Mouse (Mus musculus): ENCODE measurements around the gene Shisal1. TPM values are rescaled to one million over a fixed set of nuclear protein-coding genes. Genes with fewer than 3 reads are reported as not detected.
A peak's percentile ranks its signal among the peaks of the same experiment; 100 is the strongest.

The Shisal1 gene
- polyA plus RNA-seq, 1 experiment from 2014 or later: 0.40 TPM

- Histone ChIP-seq H3K27ac (peak overlapping the region; percentile 72), H3K4me1 (peaks cover 35% of the 10 kb centered on the region), H3K27me3 (ENCODE audit: insufficient read depth, poor library complexity, severe bottlenecking) (peaks cover 70% of the 10 kb centered on the region), H3K9me3 (no peaks in the 10 kb centered on the region), H3K36me3 (no peaks in the 10 kb centered on the region), H3K4me3 (peak overlapping the region; percentile 49)
- 1% methylated on average over 21 of the region's 21 CpGs for WGBS
- DNase-seq (ENCODE audit: low spot score): peak; percentile 84
These were observed 3.7 kb upstream of the Shisal1 start for GRCm38 (mm10) chr15:84450441-84451183.

DNA sequence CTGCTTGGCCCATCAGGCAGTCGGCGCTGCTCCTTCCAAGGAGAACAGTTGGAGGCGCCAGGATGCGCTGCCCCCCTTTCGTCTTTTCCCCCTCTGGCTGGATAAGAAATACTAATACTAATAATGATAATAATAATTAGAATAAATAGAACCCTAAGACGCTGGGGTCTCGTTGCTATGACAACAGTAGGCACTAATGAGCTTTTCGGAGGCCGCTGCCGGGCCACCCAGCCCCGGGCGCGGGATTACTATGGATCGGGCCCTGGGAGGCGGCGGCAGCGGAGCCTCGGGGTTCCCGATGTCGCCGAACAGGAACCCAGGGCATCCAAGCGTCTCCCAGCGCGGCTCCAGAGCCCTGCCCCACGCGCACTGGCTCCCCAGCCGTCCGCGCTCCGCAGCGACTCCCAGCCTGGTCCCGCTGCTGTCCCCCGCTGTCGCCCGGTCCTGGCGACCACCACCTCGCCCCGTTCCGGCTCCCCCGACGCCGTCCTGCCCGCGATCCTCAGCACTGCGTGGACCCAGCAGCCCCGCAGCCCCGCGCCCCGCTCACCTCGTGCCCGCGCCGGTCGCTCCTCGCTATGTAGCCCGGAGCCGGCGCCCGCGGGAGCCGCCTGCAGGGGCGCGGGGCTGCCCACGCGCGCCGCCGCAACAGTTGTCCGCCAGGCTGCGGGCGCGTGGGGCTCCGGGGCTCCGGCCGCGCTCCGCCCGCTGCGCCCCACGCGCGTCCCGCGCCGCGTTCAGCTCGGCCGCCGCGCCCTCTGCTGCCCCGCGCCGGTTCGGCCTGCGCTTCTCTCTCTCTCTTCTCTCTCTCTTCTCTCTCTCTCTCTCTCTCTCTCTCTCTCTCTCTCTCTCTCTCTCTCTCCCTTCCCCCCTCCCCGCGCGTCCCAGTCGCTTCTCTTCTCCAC is 833 bp downstream of the Shisal1 start:
- peaks cover 38% of the 10 kb centered on the region for H3K4me1 ChIP-seq
- H3K27me3 ChIP-seq (ENCODE audit: insufficient read depth, poor library complexity, severe bottlenecking): peaks cover 88% of the 10 kb centered on the region
- no peak for DNase-seq (ENCODE audit: low spot score)
- WGBS: under 1% methylated on average over 89 of the region's 99 CpGs
- no peaks in the 10 kb centered on the region for H3K9me3 ChIP-seq
- H3K36me3 ChIP-seq: no peaks in the 10 kb centered on the region
- H3K4me3 ChIP-seq: peak overlapping the region; percentile 73
- peak overlapping the region; percentile 70 for H3K27ac ChIP-seq

DNA sequence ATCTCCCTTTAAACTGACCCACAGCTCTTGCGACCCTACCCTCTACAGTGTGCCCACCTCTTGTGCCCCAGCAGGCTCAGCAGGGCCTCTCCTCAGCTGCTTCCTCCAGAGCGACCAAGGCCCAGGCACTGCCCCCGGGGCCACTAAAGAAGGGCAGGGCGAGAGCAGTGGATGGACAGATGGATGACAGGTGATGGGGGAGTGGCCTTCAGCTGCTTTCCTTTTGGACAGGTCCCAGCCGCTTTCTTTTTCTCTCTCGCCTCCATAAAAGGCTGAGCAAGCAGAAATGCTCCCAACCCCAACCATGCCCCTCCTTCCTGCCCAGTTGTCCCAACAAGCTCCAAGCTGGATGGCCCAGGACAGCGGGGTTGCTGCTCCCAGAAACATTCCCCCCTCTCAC is 2.7 kb downstream of the Shisal1 start:
- H3K4me1 ChIP-seq: peaks cover 29% of the 10 kb centered on the region
- no peak overlapping the region for H3K4me3 ChIP-seq
- H3K27ac ChIP-seq: no peak overlapping the region; the same call in 1 of the 2 replicates
- DNase-seq (ENCODE audit: low spot score): no peak
- no peaks in the 10 kb centered on the region for H3K9me3 ChIP-seq
- 25% methylated on average over 7 of the region's 7 CpGs for WGBS
- no peaks in the 10 kb centered on the region for H3K36me3 ChIP-seq
- H3K27me3 ChIP-seq (ENCODE audit: insufficient read depth, poor library complexity, severe bottlenecking): peaks cover 99% of the 10 kb centered on the region

DNA sequence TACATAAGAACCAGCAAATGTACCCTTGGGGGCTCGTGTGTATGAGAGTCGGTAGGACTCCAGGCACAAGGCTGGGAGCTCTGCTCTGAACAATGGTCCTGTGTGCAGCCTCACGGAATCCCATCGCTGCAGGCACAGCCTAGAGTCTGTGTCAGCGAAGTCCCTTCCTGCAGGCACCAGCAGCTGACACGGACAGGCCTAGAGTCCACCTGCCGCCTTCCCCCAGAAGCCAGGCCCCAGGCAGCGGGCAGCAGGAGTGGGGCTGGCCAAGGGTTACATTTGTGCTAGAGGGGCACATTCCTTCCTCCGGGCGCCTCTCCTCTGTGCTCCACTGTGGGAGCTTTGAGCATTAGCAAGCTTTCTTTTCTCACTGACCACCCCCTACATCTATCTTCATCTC is 3.3 kb downstream of the Shisal1 start:
- Histone ChIP-seq H3K27me3 (ENCODE audit: insufficient read depth, poor library complexity, severe bottlenecking) (peaks cover 99% of the 10 kb centered on the region), H3K36me3 (no peaks in the 10 kb centered on the region), H3K9me3 (no peaks in the 10 kb centered on the region), H3K4me3 (no peak overlapping the region), H3K27ac (no peak overlapping the region), H3K4me1 (peaks cover 29% of the 10 kb centered on the region)
- 66% methylated on average over 10 of the region's 10 CpGs for WGBS
- no peak for DNase-seq (ENCODE audit: low spot score)

DNA sequence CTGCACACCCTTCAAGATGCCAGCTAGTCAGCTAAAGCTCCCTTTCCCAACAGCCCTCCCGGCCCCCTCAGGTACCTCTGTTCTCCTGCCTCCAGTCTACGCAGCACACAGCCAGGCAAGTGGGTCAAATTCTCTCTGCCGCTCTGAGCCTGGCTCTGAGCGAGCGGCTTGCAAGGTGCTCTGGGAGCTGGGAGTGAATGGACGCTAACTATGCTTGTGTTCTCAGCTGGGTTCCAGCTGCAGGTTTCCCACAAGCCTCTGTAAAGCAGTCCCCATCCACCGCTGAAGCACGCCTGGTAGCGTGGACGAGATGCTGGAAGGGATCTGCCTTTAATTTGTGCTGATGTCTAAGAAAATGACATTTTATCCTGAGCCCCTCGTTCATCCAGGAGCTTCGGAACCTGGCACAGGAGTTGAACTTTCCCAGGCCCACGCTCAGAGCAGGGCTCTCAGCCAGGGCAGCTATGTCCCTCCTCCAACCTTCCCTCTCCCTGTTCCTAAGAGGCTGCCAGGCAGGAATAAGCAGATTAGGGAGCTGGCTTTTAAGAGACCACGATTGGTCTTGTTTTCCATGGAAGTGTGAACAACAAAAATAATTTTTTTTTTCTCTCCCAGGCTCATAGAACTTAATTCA is 5.1 kb downstream of the Shisal1 start:
- 51% methylated on average over 14 of the region's 14 CpGs for WGBS
- Histone ChIP-seq H3K9me3 (no peaks in the 10 kb centered on the region), H3K27ac (no peak overlapping the region), H3K27me3 (ENCODE audit: insufficient read depth, poor library complexity, severe bottlenecking) (peaks cover 94% of the 10 kb centered on the region), H3K36me3 (no peaks in the 10 kb centered on the region), H3K4me1 (peaks cover 28% of the 10 kb centered on the region), H3K4me3 (no peak overlapping the region)
- DNase-seq (ENCODE audit: low spot score): no peak

- no peak for DNase-seq (ENCODE audit: low spot score)
- peaks cover 85% of the 10 kb centered on the region for H3K27me3 ChIP-seq (ENCODE audit: insufficient read depth, poor library complexity, severe bottlenecking)
- no peak overlapping the region for H3K27ac ChIP-seq
- no peaks in the 10 kb centered on the region for H3K36me3 ChIP-seq
- peaks cover 19% of the 10 kb centered on the region for H3K4me1 ChIP-seq
- H3K9me3 ChIP-seq: no peaks in the 10 kb centered on the region
- 56% methylated on average over 3 of the region's 3 CpGs for WGBS
- H3K4me3 ChIP-seq: no peak overlapping the region
These were observed 6.1 kb downstream of the Shisal1 start for GRCm38 (mm10) chr15:84440820-84441219.

DNA sequence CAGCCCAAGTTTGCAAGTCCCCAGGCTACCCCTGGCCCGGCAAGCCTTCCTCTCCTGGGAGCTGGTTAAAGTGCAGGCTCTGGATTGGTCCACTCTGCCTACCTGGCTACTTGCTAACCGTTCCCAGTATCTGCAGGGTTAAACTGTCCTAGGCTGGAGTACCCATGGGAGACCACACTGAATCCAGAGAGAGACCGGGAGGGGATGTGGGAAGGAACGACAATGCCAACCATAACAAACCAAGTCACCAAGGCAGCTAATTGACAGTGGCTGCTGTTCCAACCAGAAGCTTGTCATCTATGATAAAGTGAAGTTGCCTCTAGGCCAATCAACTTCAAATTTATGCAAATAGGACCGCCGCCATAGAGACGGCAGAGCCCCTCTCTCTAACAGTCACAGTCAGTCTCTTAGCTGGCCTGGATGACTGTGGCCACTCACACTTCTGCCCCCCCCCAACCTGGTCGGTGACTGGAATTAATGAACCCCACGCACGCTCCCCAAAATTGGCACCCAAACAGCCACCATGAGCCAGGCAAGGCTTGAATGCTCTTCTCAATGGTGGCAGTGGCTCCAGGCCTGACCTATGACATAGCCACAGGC is 13.2 kb downstream of the Shisal1 start:
- Histone ChIP-seq H3K27me3 (ENCODE audit: insufficient read depth, poor library complexity, severe bottlenecking) (peaks cover 19% of the 10 kb centered on the region), H3K4me3 (no peak overlapping the region), H3K27ac (no peak overlapping the region), H3K36me3 (no peaks in the 10 kb centered on the region), H3K4me1 (no peaks in the 10 kb centered on the region), H3K9me3 (no peaks in the 10 kb centered on the region)
- WGBS: 85% methylated on average over 10 of the region's 10 CpGs
- DNase-seq (ENCODE audit: low spot score): no peak

- no peaks in the 10 kb centered on the region for H3K9me3 ChIP-seq
- no peaks in the 10 kb centered on the region for H3K36me3 ChIP-seq
- H3K4me1 ChIP-seq: no peaks in the 10 kb centered on the region; the same call in 1 of the 2 replicates
- peaks cover 21% of the 10 kb centered on the region; the same call in 1 of the 2 replicates for H3K27me3 ChIP-seq (ENCODE audit: insufficient read depth, poor library complexity, severe bottlenecking)
- no peak overlapping the region for H3K4me3 ChIP-seq
- no peak for DNase-seq (ENCODE audit: low spot score)
- WGBS: 56% methylated on average over 5 of the region's 5 CpGs
- peak overlapping the region; percentile 49 for H3K27ac ChIP-seq
These were observed 16.4 kb downstream of the Shisal1 start for GRCm38 (mm10) chr15:84430482-84430881.

- peaks cover 21% of the 10 kb centered on the region; the same call in 1 of the 2 replicates for H3K27me3 ChIP-seq (ENCODE audit: insufficient read depth, poor library complexity, severe bottlenecking)
- no peaks in the 10 kb centered on the region for H3K9me3 ChIP-seq
- no peaks in the 10 kb centered on the region for H3K36me3 ChIP-seq
- H3K4me3 ChIP-seq: no peak overlapping the region
- H3K27ac ChIP-seq: no peak overlapping the region
- no peak for DNase-seq (ENCODE audit: low spot score)
- H3K4me1 ChIP-seq: peaks cover 14% of the 10 kb centered on the region
- 87% methylated on average over 6 of the region's 6 CpGs for WGBS
These were observed 19.3 kb downstream of the Shisal1 start for GRCm38 (mm10) chr15:84427624-84428023.

- no peak overlapping the region for H3K4me3 ChIP-seq
- no peaks in the 10 kb centered on the region for H3K36me3 ChIP-seq
- DNase-seq (ENCODE audit: low spot score): no peak
- no peaks in the 10 kb centered on the region for H3K9me3 ChIP-seq
- no peak overlapping the region for H3K27ac ChIP-seq
- peaks cover 14% of the 10 kb centered on the region for H3K4me1 ChIP-seq
- H3K27me3 ChIP-seq (ENCODE audit: insufficient read depth, poor library complexity, severe bottlenecking): peaks cover 34% of the 10 kb centered on the region
- WGBS: 96% methylated on average over 5 of the region's 5 CpGs
These were observed 21.2 kb downstream of the Shisal1 start for GRCm38 (mm10) chr15:84425733-84426132.

- Histone ChIP-seq H3K36me3 (no peaks in the 10 kb centered on the region), H3K4me3 (no peak overlapping the region), H3K4me1 (peaks cover 20% of the 10 kb centered on the region), H3K27me3 (ENCODE audit: insufficient read depth, poor library complexity, severe bottlenecking) (peaks cover 48% of the 10 kb centered on the region), H3K27ac (0 out of 2 replicates have a peak overlapping the region, but pooled peaks have one; percentile 47), H3K9me3 (no peaks in the 10 kb centered on the region)
- WGBS: 59% methylated on average over 5 of the region's 5 CpGs
- no peak for DNase-seq (ENCODE audit: low spot score)
These were observed 23.1 kb downstream of the Shisal1 start for GRCm38 (mm10) chr15:84423781-84424180.

DNA sequence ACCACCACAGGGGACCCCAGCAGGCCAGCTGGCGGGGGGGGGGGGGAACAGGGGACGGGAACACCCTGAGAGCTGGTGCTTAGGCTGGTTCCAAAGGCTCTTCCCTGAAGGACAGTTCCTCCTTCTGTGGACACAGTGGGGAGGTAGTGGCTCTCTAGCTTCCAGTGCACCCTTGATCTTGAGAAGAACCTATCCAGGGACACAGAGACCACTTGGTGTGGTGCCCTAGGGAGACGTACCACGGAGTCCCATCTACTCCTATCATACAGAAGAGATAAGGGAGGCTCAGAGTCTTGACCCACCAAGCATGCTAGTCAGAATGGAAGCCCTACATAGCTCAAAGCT is 28.7 kb downstream of the Shisal1 start:
- H3K4me1 ChIP-seq: peaks cover 25% of the 10 kb centered on the region
- H3K9me3 ChIP-seq: no peaks in the 10 kb centered on the region
- H3K36me3 ChIP-seq: no peaks in the 10 kb centered on the region
- no peak overlapping the region for H3K4me3 ChIP-seq
- 26% methylated on average over 4 of the region's 4 CpGs for WGBS
- H3K27me3 ChIP-seq (ENCODE audit: insufficient read depth, poor library complexity, severe bottlenecking): peaks cover 69% of the 10 kb centered on the region
- H3K27ac ChIP-seq: no peak overlapping the region
- no peak for DNase-seq (ENCODE audit: low spot score)

Data from heart, embryonic 10.5 days (tissue).